Mouse (Mus musculus) kidney, embryonic 14.5 days (tissue): ENCODE results near the gene Itpk1. TPM values are rescaled to one million over a fixed set of nuclear protein-coding genes. Genes with fewer than 3 reads are reported as not detected.

Experiments
- ATAC-seq: fragments of 200-750 bp; cut with Nextera tagmentation; 2 replicates; pipeline ENCODE4 v1.8.0; 2017; ENCODE audit warnings: moderate number of reproducible peaks, mild to moderate bottlenecking, moderate TSS enrichment, moderate library complexity; ENCODE audit not compliant: low FRiP score, low TSS enrichment
- H3K27ac ChIP-seq: fragments of 300-500 bp; sonication (generic); 2 replicates; pipeline ENCODE4 v1.5.1; 2014; ENCODE audit warnings: low read depth, mild to moderate bottlenecking, low read length, moderate library complexity, mixed read lengths
- H3K27me3 ChIP-seq: fragments of 300-500 bp; sonication (generic); 2 replicates; pipeline ENCODE4 v1.6.1; 2014; ENCODE audit warnings: mild to moderate bottlenecking, low read length; ENCODE audit not compliant: control insufficient read depth, insufficient read depth
- H3K36me3 ChIP-seq: fragments of 300-500 bp; sonication (generic); 2 replicates; pipeline ENCODE4 v1.6.1; 2014; ENCODE audit warnings: low read length, mixed read lengths; ENCODE audit not compliant: control insufficient read depth, insufficient read depth
- H3K4me1 ChIP-seq: fragments of 300-500 bp; sonication (generic); 2 replicates; pipeline ENCODE4 v1.6.1; 2014; ENCODE audit warnings: low read length, mixed read lengths; ENCODE audit not compliant: control insufficient read depth, insufficient read depth
- H3K4me2 ChIP-seq: fragments of 300-500 bp; sonication (generic); replicated peaks from 2 replicates; pipeline ENCODE4 v1.6.1; 2014; ENCODE audit warnings: low read depth, mild to moderate bottlenecking, low read length
- H3K4me3 ChIP-seq: fragments of 300-500 bp; sonication (generic); 2 replicates; pipeline ENCODE4 v1.5.1; 2014; ENCODE audit warnings: mild to moderate bottlenecking, low read length
- H3K9ac ChIP-seq: fragments of 300-500 bp; sonication (generic); 2 replicates; pipeline ENCODE4 v1.6.1; 2014; ENCODE audit warnings: low read depth, mild to moderate bottlenecking, low read length, moderate library complexity
- H3K9me3 ChIP-seq: fragments of 300-500 bp; sonication (generic); 2 replicates; pipeline ENCODE4 v1.6.1; 2016; ENCODE audit warnings: low read length; ENCODE audit not compliant: control insufficient read depth
- WGBS: fragments of 180-500 bp; shearing (Covaris S2); extraction: QIAGEN DNeasy Blood & Tissue Kit; methylation state at CpG from one replicate; pipeline ENCODE4 v1.1.7; 2014; 5-methylcytosine and 5-hydroxymethylcytosine counted together
- polyA plus RNA-seq: library from polyadenylated mRNA; unstranded; fragments of >200 nt; fragmentation: Nextera tagmentation; extraction: Ambion mirVana; gene quantifications from 2 replicates; pipeline ENCODE4 v1.2.1, GENCODE M21; 2014

The Itpk1 gene
- polyA plus RNA-seq, 1 experiment from 2014 or later = 18.4 TPM

DNA sequence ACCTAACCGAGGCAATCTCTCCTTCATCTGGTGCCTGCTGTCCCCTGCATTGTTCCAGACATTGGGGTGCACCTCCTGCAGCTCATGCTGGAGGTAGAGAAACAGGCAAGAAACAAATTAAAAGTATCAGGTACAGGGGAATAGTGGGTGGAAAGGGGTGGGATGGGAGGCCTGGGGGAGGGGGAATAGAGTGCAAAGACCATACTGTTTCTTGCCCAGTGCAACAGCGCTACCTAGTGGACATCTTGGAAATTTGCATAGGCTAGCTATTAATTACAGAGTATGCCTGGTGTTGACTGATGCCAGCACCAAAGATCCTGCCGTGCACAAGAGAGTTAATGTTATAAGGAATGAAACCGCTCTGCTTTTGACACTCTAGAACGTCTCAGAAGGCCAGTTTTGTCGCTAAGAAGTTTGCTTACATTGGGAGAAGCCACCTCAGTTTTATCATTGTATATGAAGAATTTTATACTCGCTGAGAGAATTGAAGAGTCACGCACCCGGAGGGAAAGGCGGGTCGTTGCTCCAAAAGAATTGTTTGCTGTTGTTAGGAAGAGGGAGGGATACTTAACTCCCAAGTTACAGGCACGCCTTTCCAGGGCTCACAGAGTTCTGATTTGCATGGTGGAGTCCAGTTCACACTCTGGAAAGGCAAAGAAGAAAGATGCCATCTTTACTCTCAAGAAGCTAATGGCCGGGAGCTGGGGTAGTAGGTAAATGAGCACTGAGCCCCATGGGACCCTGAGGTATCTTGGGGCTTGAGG is 15.0 kb upstream of the Itpk1 start:
- H3K36me3 ChIP-seq = no peaks in the 10 kb centered on the region
- H3K27me3 ChIP-seq = no peaks in the 10 kb centered on the region
- H3K27ac ChIP-seq = no peak overlapping the region
- H3K4me1 ChIP-seq = no peaks in the 10 kb centered on the region
- H3K4me2 ChIP-seq = no peak overlapping the region
- 0 out of 2 replicates have a peak, but pooled peaks have one; percentile 56 for ATAC-seq
- no peak overlapping the region for H3K4me3 ChIP-seq
- H3K9ac ChIP-seq = no peak overlapping the region
- H3K9me3 ChIP-seq = no peaks in the 10 kb centered on the region
- 30% methylated on average over 13 of the region's 13 CpGs for WGBS

- no peak for ATAC-seq
- WGBS = 87% methylated on average over 10 of the region's 10 CpGs
- H3K4me2 ChIP-seq = no peak overlapping the region
These were observed 10.1 kb upstream of the Itpk1 start for GRCm38 (mm10) chr12:102714654-102715395.

GRCm38 (mm10) chr12:102714116-102714515 is 9.4 kb upstream of the Itpk1 start:
- ATAC-seq = no peak
- Histone ChIP-seq H3K36me3 (no peaks in the 10 kb centered on the region), H3K27me3 (no peaks in the 10 kb centered on the region), H3K4me2 (no peak overlapping the region), H3K27ac (no peak overlapping the region), H3K4me3 (no peak overlapping the region), H3K4me1 (no peaks in the 10 kb centered on the region), H3K9ac (no peak overlapping the region), H3K9me3 (no peaks in the 10 kb centered on the region)
- WGBS = 50% methylated on average over 2 of the region's 2 CpGs

More at GRCm38 (mm10) chr12:102714654-102715395, 10.1 kb upstream of the Itpk1 start:
- H3K9me3 ChIP-seq = no peaks in the 10 kb centered on the region
- H3K27ac ChIP-seq = no peak overlapping the region
- no peaks in the 10 kb centered on the region for H3K4me1 ChIP-seq
- H3K9ac ChIP-seq = no peak overlapping the region
- H3K36me3 ChIP-seq = no peaks in the 10 kb centered on the region
- no peaks in the 10 kb centered on the region for H3K27me3 ChIP-seq
- no peak overlapping the region for H3K4me3 ChIP-seq

DNA sequence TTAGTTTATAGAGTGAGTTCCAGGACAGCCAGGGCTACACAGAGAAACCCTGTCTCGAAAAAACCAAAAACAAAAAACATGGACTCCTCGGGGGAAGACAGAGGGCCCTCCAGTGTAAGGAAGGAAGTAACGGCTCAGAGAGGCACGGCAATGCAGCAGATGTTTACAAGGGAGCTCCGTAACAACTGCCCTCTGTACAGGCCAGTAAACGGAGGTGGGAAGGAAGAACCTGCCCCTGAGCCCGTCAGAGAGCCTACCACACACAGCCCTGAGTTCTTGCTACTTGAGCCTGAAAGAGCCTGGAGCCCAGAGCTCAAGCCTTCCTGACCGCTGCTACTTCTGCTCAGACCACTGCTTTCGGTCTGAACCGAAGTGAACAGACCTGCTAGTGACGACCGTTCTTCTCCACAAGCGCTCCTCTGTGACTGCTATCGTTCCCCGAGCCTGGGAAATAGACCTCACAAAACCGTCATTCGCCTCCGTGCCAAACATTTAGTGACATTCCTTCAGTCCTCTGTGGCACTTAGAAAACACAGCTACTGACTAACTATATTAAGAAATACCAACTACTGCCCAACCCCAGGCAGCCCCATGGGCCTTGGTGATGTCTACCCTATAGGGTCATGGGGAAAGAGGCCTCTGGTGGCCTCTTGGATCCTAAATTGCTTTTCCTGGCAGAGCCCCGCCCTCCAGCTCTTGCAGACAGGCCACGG is 8.6 kb upstream of the Itpk1 start:
- ATAC-seq = no peak
- no peaks in the 10 kb centered on the region for H3K4me1 ChIP-seq
- no peak overlapping the region for H3K4me3 ChIP-seq
- no peaks in the 10 kb centered on the region for H3K36me3 ChIP-seq
- no peaks in the 10 kb centered on the region for H3K9me3 ChIP-seq
- H3K4me2 ChIP-seq = 0 out of 2 replicates have a peak overlapping the region, but pooled peaks have one; percentile 10
- 0 out of 2 replicates have a peak overlapping the region, but pooled peaks have one; percentile 4 for H3K9ac ChIP-seq
- H3K27ac ChIP-seq = no peak overlapping the region
- 63% methylated on average over 20 of the region's 20 CpGs for WGBS
- H3K27me3 ChIP-seq = no peaks in the 10 kb centered on the region

- WGBS = 59% methylated on average over 4 of the region's 4 CpGs
- H3K27ac ChIP-seq = no peak overlapping the region
These were observed 6.2 kb upstream of the Itpk1 start for GRCm38 (mm10) chr12:102710851-102711375.

GRCm38 (mm10) chr12:102709896-102710295 is 5.2 kb upstream of the Itpk1 start:
- 87% methylated on average over 5 of the region's 5 CpGs for WGBS
- H3K4me2 ChIP-seq = no peak overlapping the region
- H3K4me1 ChIP-seq = peaks cover 10% of the 10 kb centered on the region; the same call in 1 of the 2 replicates
- H3K27me3 ChIP-seq = no peaks in the 10 kb centered on the region
- no peaks in the 10 kb centered on the region for H3K9me3 ChIP-seq
- no peak for ATAC-seq
- H3K4me3 ChIP-seq = no peak overlapping the region
- H3K36me3 ChIP-seq = no peaks in the 10 kb centered on the region
- no peak overlapping the region for H3K9ac ChIP-seq
- H3K27ac ChIP-seq = no peak overlapping the region

More at GRCm38 (mm10) chr12:102710851-102711375, 6.2 kb upstream of the Itpk1 start:
- Histone ChIP-seq H3K4me3 (no peak overlapping the region), H3K4me1 (peaks cover 4% of the 10 kb centered on the region; the same call in 1 of the 2 replicates), H3K27me3 (no peaks in the 10 kb centered on the region), H3K9me3 (no peaks in the 10 kb centered on the region), H3K36me3 (no peaks in the 10 kb centered on the region), H3K9ac (no peak overlapping the region), H3K4me2 (no peak overlapping the region)
- ATAC-seq = no peak

- no peak overlapping the region for H3K4me3 ChIP-seq
- H3K27me3 ChIP-seq = no peaks in the 10 kb centered on the region
- no peak overlapping the region for H3K9ac ChIP-seq
- no peak for ATAC-seq
- no peak overlapping the region for H3K4me2 ChIP-seq
- WGBS = 58% methylated on average over 11 of the region's 11 CpGs
- peaks cover 19% of the 10 kb centered on the region for H3K4me1 ChIP-seq
- no peak overlapping the region for H3K27ac ChIP-seq
- no peaks in the 10 kb centered on the region for H3K9me3 ChIP-seq
- no peaks in the 10 kb centered on the region for H3K36me3 ChIP-seq
These were observed 3.5 kb upstream of the Itpk1 start for GRCm38 (mm10) chr12:102708220-102708619.

DNA sequence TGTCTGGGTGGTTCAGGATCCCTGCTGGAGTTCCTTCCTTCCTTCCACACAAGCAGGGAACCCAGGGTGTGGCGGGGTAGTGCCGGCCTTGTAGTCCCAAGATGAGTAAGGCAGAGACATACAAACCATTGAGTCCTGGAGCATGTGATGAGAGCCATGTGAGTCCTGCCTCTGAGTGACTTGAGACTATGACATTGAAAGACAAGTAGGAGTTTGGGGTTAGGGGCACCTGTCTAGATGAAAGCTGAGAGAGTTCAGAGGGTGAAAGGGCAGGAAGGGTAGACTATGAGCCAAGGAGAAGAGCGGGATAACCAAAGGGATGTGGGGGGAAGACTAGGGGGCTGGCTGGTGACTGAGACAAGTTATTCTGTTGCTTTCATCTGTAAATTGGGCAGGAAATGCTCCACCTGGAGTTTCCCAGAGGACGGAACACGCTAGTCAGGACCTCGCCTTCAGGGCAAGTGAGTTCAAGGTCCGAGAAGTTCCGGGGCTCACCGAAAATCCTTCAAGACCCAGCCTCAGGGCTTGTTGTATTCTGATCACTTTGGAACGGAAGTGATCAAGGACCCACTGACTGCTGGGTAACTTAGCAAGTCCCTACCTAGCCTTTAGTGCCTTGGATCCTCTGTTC is 2.2 kb upstream of the Itpk1 start:
- Histone ChIP-seq H3K9ac (no peak overlapping the region), H3K9me3 (no peaks in the 10 kb centered on the region), H3K4me3 (no peak overlapping the region), H3K27me3 (no peaks in the 10 kb centered on the region), H3K4me2 (no peak overlapping the region), H3K4me1 (peaks cover 25% of the 10 kb centered on the region), H3K36me3 (no peaks in the 10 kb centered on the region), H3K27ac (no peak overlapping the region)
- WGBS = 80% methylated on average over 10 of the region's 10 CpGs
- no peak for ATAC-seq
